Mouse (Mus musculus) embryonic facial prominence, embryonic 14.5 days (tissue): ENCODE measurements around the gene Ntm. TPM values are rescaled to one million over a fixed set of nuclear protein-coding genes. Genes with fewer than 3 reads are reported as not detected.

Experiments
- ATAC-seq: fragments of 200-750 bp; cut with Nextera tagmentation; 2 replicates; pipeline ENCODE4 v1.8.0; 2017; ENCODE audit warnings: low read depth, moderate number of reproducible peaks, moderate TSS enrichment
- DNase-seq: peaks from one replicate; pipeline ENCODE4 v3.0.0-alpha.2; 2015; ENCODE audit warnings: low spot score
- H3K27ac ChIP-seq: fragments of 300-500 bp; sonication (generic); replicated peaks from 2 replicates; pipeline ENCODE4 v1.5.1; 2014; ENCODE audit warnings: low read depth, mild to moderate bottlenecking, low read length, moderate library complexity
- H3K27me3 ChIP-seq: fragments of 300-500 bp; sonication (generic); replicated peaks from 2 replicates; pipeline ENCODE4 v1.6.1; 2014; ENCODE audit warnings: low read length; ENCODE audit not compliant: control insufficient read depth, insufficient read depth
- H3K36me3 ChIP-seq: fragments of 300-500 bp; sonication (generic); 2 replicates; pipeline ENCODE4 v1.6.1; 2014; ENCODE audit warnings: low read length, mixed read lengths; ENCODE audit not compliant: control insufficient read depth, insufficient read depth
- H3K4me1 ChIP-seq: fragments of 300-500 bp; sonication (generic); 2 replicates; pipeline ENCODE4 v1.6.1; 2014; ENCODE audit warnings: antibody characterized with exemption, low read length; ENCODE audit not compliant: control insufficient read depth, insufficient read depth
- H3K4me2 ChIP-seq: fragments of 300-500 bp; sonication (generic); 2 replicates; pipeline ENCODE4 v1.6.1; 2014; ENCODE audit warnings: low read depth, mild to moderate bottlenecking, low read length, moderate library complexity, mixed read lengths
- H3K4me3 ChIP-seq: fragments of 300-500 bp; sonication (generic); 2 replicates; pipeline ENCODE4 v1.5.1; 2014; ENCODE audit warnings: low read depth, mild to moderate bottlenecking, low read length
- H3K9ac ChIP-seq: fragments of 300-500 bp; sonication (generic); 2 replicates; pipeline ENCODE4 v1.6.1; 2014; ENCODE audit warnings: low read depth, mild to moderate bottlenecking, low read length, moderate library complexity, mixed read lengths
- H3K9me3 ChIP-seq: fragments of 300-500 bp; sonication (generic); 2 replicates; pipeline ENCODE4 v1.6.1; 2016; ENCODE audit warnings: low read length; ENCODE audit not compliant: control insufficient read depth
- WGBS: fragments of 180-500 bp; shearing (Covaris S2); extraction: QIAGEN DNeasy Blood & Tissue Kit; methylation state at CpG from one replicate; pipeline ENCODE4 v1.1.7; 2014; 5-methylcytosine and 5-hydroxymethylcytosine counted together
- polyA plus RNA-seq: library from polyadenylated mRNA; unstranded; fragments of >200 nt; fragmentation: Nextera tagmentation; extraction: Ambion mirVana; gene quantifications from 2 replicates; pipeline ENCODE4 v1.2.1, GENCODE M21; 2014

The Ntm gene
- polyA plus RNA-seq, 1 experiment from 2014 or later, result 28.2 TPM

DNA sequence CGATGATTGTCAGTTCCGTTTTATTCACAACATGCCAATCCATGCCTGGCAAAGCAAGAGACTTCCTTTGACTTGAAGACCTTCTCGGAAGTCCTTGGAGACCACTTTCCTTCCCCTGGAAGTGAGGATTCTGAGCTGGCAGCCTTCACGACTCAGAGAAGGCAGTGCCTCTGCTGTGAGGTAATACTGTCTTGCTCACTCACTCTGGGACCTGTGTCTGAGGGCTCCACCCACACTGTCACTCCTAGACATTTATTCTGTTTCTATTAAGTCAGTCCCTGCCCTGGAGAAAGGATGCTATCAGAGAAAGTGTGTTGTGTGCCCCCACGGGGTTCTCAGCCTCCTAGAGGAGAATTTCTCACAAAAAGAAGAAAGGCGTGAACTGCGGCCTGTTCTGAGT lies 183.2 kb downstream of the Ntm start:
- no peaks in the 10 kb centered on the region for H3K27me3 ChIP-seq
- no peaks in the 10 kb centered on the region for H3K4me1 ChIP-seq
- no peak for ATAC-seq
- no peaks in the 10 kb centered on the region for H3K9me3 ChIP-seq
- H3K4me2 ChIP-seq, result no peak overlapping the region
- DNase-seq, result no peak
- no peaks in the 10 kb centered on the region for H3K36me3 ChIP-seq
- H3K9ac ChIP-seq, result no peak overlapping the region
- WGBS, result 70% methylated on average over 7 of the region's 7 CpGs
- H3K27ac ChIP-seq, result no peak overlapping the region
- H3K4me3 ChIP-seq, result no peak overlapping the region

DNA sequence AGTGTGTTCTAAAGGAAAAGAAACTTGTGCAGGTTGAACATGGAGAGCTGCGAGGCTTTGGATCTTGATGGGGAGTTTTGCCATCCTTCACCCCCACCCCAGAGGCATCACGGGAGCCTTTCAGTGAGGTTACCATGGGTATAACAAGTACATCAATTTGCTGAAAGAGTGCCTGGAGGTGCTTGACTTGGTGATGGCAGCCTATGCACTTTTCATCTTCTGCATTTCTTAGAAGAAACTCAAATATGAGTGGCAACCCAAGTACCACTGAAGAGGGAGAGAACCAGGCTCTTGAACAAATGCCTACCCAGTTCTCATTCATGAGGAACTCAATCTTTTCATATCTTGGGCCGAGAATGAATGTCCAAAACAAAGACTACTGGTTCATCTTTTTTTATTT lies 186.0 kb downstream of the Ntm start:
- Histone ChIP-seq H3K27me3 (no peaks in the 10 kb centered on the region), H3K4me1 (no peaks in the 10 kb centered on the region), H3K27ac (no peak overlapping the region), H3K4me3 (no peak overlapping the region), H3K9ac (no peak overlapping the region), H3K4me2 (no peak overlapping the region), H3K9me3 (no peaks in the 10 kb centered on the region), H3K36me3 (no peaks in the 10 kb centered on the region)
- DNase-seq (no peak), ATAC-seq (no peak)
- WGBS, result 89% methylated on average over 3 of the region's 3 CpGs

- no peak overlapping the region for H3K9ac ChIP-seq
- no peaks in the 10 kb centered on the region for H3K36me3 ChIP-seq
- H3K4me3 ChIP-seq, result no peak overlapping the region
- no peak overlapping the region for H3K4me2 ChIP-seq
- no peaks in the 10 kb centered on the region for H3K4me1 ChIP-seq
- ATAC-seq (no peak), DNase-seq (no peak)
- no peaks in the 10 kb centered on the region for H3K27me3 ChIP-seq
- no peaks in the 10 kb centered on the region for H3K9me3 ChIP-seq
- no peak overlapping the region for H3K27ac ChIP-seq
- 77% methylated on average over 4 of the region's 4 CpGs for WGBS
These were observed 186.4 kb downstream of the Ntm start for GRCm38 (mm10) chr9:29776542-29776941.

DNA sequence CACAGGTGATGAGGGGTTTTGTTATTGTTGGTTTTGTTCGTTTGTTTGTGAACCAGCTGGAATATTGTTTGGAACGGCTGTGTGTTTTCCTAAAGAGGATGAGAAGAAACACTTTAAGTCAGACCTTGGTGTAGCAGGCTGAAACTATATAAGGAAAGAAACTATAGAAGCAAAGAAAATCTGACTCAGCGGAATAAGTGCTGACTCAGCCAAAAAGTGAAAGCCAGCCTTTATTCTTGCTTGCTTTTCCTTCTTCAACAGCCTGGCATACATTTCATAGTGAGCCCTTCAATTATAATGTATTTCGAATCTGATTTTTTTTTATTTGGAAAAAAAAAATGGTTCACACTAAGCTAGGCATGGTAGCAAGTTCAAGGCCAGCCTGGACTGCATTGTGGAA lies 186.9 kb downstream of the Ntm start:
- no peak overlapping the region for H3K9ac ChIP-seq
- no peak overlapping the region for H3K27ac ChIP-seq
- H3K4me3 ChIP-seq, result no peak overlapping the region
- WGBS, result 77% methylated on average over 4 of the region's 4 CpGs
- H3K36me3 ChIP-seq, result no peaks in the 10 kb centered on the region
- no peak for DNase-seq
- no peaks in the 10 kb centered on the region for H3K4me1 ChIP-seq
- no peaks in the 10 kb centered on the region for H3K27me3 ChIP-seq
- no peak for ATAC-seq
- no peaks in the 10 kb centered on the region for H3K9me3 ChIP-seq
- H3K4me2 ChIP-seq, result no peak overlapping the region

GRCm38 (mm10) chr9:29772625-29773388 lies 190.1 kb downstream of the Ntm start:
- H3K36me3 ChIP-seq, result no peaks in the 10 kb centered on the region
- no peak overlapping the region for H3K27ac ChIP-seq
- no peak overlapping the region for H3K4me3 ChIP-seq
- no peaks in the 10 kb centered on the region for H3K9me3 ChIP-seq
- no peaks in the 10 kb centered on the region for H3K27me3 ChIP-seq
- WGBS, result 79% methylated on average over 11 of the region's 11 CpGs
- no peaks in the 10 kb centered on the region for H3K4me1 ChIP-seq
- DNase-seq (no peak), ATAC-seq (no peak)
- no peak overlapping the region for H3K4me2 ChIP-seq
- H3K9ac ChIP-seq, result no peak overlapping the region

DNA sequence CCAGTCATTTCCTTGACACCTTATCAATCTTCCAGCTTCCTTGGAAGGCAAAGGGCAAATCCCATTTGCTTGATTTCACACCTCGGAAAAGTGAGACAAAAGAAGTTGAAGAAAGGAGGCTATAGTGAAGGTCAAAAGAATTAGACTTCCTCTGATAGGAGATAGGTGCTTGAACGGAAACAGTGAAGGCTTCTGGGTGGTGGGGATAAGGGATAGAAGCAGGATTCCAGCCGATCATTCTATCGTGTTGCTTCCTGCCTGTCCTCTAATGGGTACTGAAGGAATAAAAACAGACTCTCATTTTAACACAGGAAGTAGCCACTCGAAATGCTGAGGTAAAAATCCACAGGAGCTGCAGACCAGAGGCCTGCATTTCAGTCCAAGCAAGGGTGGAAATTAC lies 191.1 kb downstream of the Ntm start:
- ATAC-seq (no peak), DNase-seq (no peak)
- Histone ChIP-seq H3K27me3 (no peaks in the 10 kb centered on the region), H3K9ac (no peak overlapping the region), H3K27ac (no peak overlapping the region), H3K9me3 (no peaks in the 10 kb centered on the region), H3K4me3 (no peak overlapping the region), H3K36me3 (no peaks in the 10 kb centered on the region), H3K4me1 (no peaks in the 10 kb centered on the region), H3K4me2 (no peak overlapping the region)
- 26% methylated on average over 5 of the region's 5 CpGs for WGBS

DNA sequence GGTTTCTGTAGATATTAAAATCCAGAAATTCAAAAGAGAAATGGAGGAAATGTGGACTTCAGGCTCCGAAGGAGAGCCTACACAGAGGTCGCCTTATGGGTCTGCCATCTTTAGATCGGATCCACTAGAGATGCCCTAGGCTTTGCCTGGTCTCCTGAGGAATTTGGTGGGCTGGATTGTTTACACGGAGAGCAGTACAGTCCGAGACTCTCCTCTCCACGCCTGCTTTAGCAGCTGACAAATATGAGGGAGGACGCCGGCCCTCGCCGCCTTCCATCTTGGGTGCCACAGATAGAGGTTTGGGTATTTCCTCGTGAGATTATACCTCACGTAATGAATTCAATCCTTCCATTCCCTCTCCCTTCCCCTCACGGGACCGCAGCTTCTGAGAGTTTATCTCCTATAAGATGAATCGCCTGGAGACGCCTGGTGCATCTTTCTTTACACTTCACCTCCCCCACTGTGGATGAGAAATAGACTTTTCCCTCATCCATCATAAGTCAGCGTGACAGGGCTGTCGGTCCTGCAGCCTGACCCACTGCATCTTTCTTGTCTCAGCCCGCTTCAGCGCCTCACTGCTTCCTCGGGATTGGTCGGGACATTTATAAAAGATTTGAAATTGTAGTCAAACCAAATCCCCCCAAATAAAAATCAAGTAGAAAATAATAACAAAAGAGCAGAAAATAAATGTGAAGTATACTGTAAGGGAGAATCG lies 191.7 kb downstream of the Ntm start:
- H3K4me3 ChIP-seq, result no peak overlapping the region
- no peak overlapping the region for H3K4me2 ChIP-seq
- no peaks in the 10 kb centered on the region for H3K4me1 ChIP-seq
- H3K27me3 ChIP-seq, result no peaks in the 10 kb centered on the region
- H3K27ac ChIP-seq, result no peak overlapping the region
- WGBS, result 70% methylated on average over 23 of the region's 23 CpGs
- ATAC-seq (no peak), DNase-seq (no peak)
- no peaks in the 10 kb centered on the region for H3K36me3 ChIP-seq
- H3K9me3 ChIP-seq, result no peaks in the 10 kb centered on the region
- H3K9ac ChIP-seq, result no peak overlapping the region

DNA sequence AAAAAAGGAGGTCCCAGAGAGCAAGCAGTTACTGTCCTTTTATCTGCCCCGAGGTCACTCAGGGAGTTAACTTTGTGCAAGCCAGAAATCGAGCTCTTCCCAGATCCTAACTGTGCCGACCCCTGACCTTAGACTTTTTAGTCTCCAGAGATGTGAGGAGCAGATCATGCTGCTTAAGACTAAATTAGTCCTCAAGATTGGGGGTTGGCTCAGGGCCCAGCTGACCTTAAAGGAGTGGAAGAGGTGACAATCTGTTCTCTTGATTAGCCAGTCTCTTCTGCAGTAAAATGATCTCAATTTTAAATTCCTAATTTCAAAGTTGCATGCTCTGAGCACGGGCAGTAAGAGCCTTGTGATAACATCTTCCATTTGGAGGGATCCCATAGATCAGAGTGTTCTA lies 193.6 kb downstream of the Ntm start:
- Histone ChIP-seq H3K9ac (no peak overlapping the region), H3K27ac (no peak overlapping the region), H3K36me3 (no peaks in the 10 kb centered on the region), H3K4me2 (no peak overlapping the region), H3K9me3 (no peaks in the 10 kb centered on the region), H3K27me3 (no peaks in the 10 kb centered on the region), H3K4me1 (no peaks in the 10 kb centered on the region), H3K4me3 (no peak overlapping the region)
- WGBS, result 21% methylated on average over 4 of the region's 4 CpGs
- ATAC-seq (no peak), DNase-seq (no peak)
